Mouse (Mus musculus): ENCODE results near the gene Grin1. TPM values are rescaled to one million over a fixed set of nuclear protein-coding genes. Genes with fewer than 3 reads are reported as not detected.

The Grin1 gene
- polyA plus RNA-seq, 1 experiment from 2014 or later: 21.5 TPM

Other genes with a start within 250 kb of the Grin1 start
- gene Entpd8, start 238.9 kb downstream of the Grin1 start, polyA plus RNA-seq (2015; fragmentation: Nextera tagmentation; extraction: Ambion mirVana): not detected in 2 replicates
- gene Noxa1, start 224.0 kb downstream of the Grin1 start, polyA plus RNA-seq (2015; fragmentation: Nextera tagmentation; extraction: Ambion mirVana): not detected in 2 replicates
- 25.2 and 27.5 TPM in 2 replicates for gene Nrarp, start 138.4 kb downstream of the Grin1 start, polyA plus RNA-seq (2015; fragmentation: Nextera tagmentation; extraction: Ambion mirVana)
- 1.3 and 1.6 TPM in 2 replicates for gene Tor4a, start 122.3 kb downstream of the Grin1 start, polyA plus RNA-seq (2015; fragmentation: Nextera tagmentation; extraction: Ambion mirVana)
- 96.7 and 102 TPM in 2 replicates for gene Nelfb, start 107.7 kb downstream of the Grin1 start, polyA plus RNA-seq (2015; fragmentation: Nextera tagmentation; extraction: Ambion mirVana)
- not detected in 2 replicates for gene Stpg3, start 104.5 kb downstream of the Grin1 start, polyA plus RNA-seq (2015; fragmentation: Nextera tagmentation; extraction: Ambion mirVana)
- gene Fam166a, start 100.4 kb downstream of the Grin1 start, polyA plus RNA-seq (2015; fragmentation: Nextera tagmentation; extraction: Ambion mirVana): 1.2 TPM in 1 of 2 replicates, not detected in the other
- 399 and 409 TPM in 2 replicates for gene Tubb4b, start 94.5 kb downstream of the Grin1 start, polyA plus RNA-seq (2015; fragmentation: Nextera tagmentation; extraction: Ambion mirVana)
- not detected in 2 replicates for gene Slc34a3, start 84.8 kb downstream of the Grin1 start, polyA plus RNA-seq (2015; fragmentation: Nextera tagmentation; extraction: Ambion mirVana)
- gene Rnf224, start 82.4 kb downstream of the Grin1 start, polyA plus RNA-seq (2015; fragmentation: Nextera tagmentation; extraction: Ambion mirVana): not detected in 2 replicates
- gene Rnf208, start 76.9 kb downstream of the Grin1 start, polyA plus RNA-seq (2015; fragmentation: Nextera tagmentation; extraction: Ambion mirVana): 79.1 and 80.4 TPM in 2 replicates
- 0.20 TPM in 1 of 2 replicates, not detected in the other for gene Cysrt1, start 76.7 kb downstream of the Grin1 start, polyA plus RNA-seq (2015; fragmentation: Nextera tagmentation; extraction: Ambion mirVana)
- 6.5 and 6.8 TPM in 2 replicates for gene AL732309.1, start 72.3 kb downstream of the Grin1 start, polyA plus RNA-seq (2015; fragmentation: Nextera tagmentation; extraction: Ambion mirVana)
- gene Tmem203, start 63.7 kb downstream of the Grin1 start, polyA plus RNA-seq (2015; fragmentation: Nextera tagmentation; extraction: Ambion mirVana): 16.4 and 19.7 TPM in 2 replicates
- 15.6 and 16.5 TPM in 2 replicates for gene Tprn, start 56.6 kb downstream of the Grin1 start, polyA plus RNA-seq (2015; fragmentation: Nextera tagmentation; extraction: Ambion mirVana)
- gene Ssna1, start 46.7 kb downstream of the Grin1 start, polyA plus RNA-seq (2015; fragmentation: Nextera tagmentation; extraction: Ambion mirVana): 209 and 225 TPM in 2 replicates
- 148 and 150 TPM in 2 replicates for gene Anapc2, start 46.7 kb downstream of the Grin1 start, polyA plus RNA-seq (2015; fragmentation: Nextera tagmentation; extraction: Ambion mirVana)
- not detected in 2 replicates for gene Tmem210, start 31.0 kb downstream of the Grin1 start, polyA plus RNA-seq (2015; fragmentation: Nextera tagmentation; extraction: Ambion mirVana)
- not detected in 2 replicates for gene Lrrc26, start 29.3 kb downstream of the Grin1 start, polyA plus RNA-seq (2015; fragmentation: Nextera tagmentation; extraction: Ambion mirVana)
- 52.6 and 61.1 TPM in 2 replicates for gene Man1b1, start 13.2 kb upstream of the Grin1 start, polyA plus RNA-seq (2015; fragmentation: Nextera tagmentation; extraction: Ambion mirVana)
- gene Dpp7, start 37.2 kb upstream of the Grin1 start, polyA plus RNA-seq (2015; fragmentation: Nextera tagmentation; extraction: Ambion mirVana): 25.5 and 29.3 TPM in 2 replicates
- gene Uap1l1, start 46.5 kb upstream of the Grin1 start, polyA plus RNA-seq (2015; fragmentation: Nextera tagmentation; extraction: Ambion mirVana): 4.1 and 5.1 TPM in 2 replicates
- 31.9 and 32.6 TPM in 2 replicates for gene Sapcd2, start 53.1 kb upstream of the Grin1 start, polyA plus RNA-seq (2015; fragmentation: Nextera tagmentation; extraction: Ambion mirVana)
- 3.6 and 4.8 TPM in 2 replicates for gene Entpd2, start 76.7 kb upstream of the Grin1 start, polyA plus RNA-seq (2015; fragmentation: Nextera tagmentation; extraction: Ambion mirVana)
- 406 and 408 TPM in 2 replicates for gene Npdc1, start 80.2 kb upstream of the Grin1 start, polyA plus RNA-seq (2015; fragmentation: Nextera tagmentation; extraction: Ambion mirVana)
- 0.20 TPM in 1 of 2 replicates, not detected in the other for gene Fut7, start 104.1 kb upstream of the Grin1 start, polyA plus RNA-seq (2015; fragmentation: Nextera tagmentation; extraction: Ambion mirVana)
- 11.6 and 14.1 TPM in 2 replicates for gene Abca2, start 109.5 kb upstream of the Grin1 start, polyA plus RNA-seq (2015; fragmentation: Nextera tagmentation; extraction: Ambion mirVana)
- gene Clic3, start 137.7 kb upstream of the Grin1 start, polyA plus RNA-seq (2015; fragmentation: Nextera tagmentation; extraction: Ambion mirVana): 3.3 and 3.4 TPM in 2 replicates
- gene Paxx, start 141.9 kb upstream of the Grin1 start, polyA plus RNA-seq (2015; fragmentation: Nextera tagmentation; extraction: Ambion mirVana): 100 and 101 TPM in 2 replicates
- 112 and 123 TPM in 2 replicates for gene Ptgds, start 150.9 kb upstream of the Grin1 start, polyA plus RNA-seq (2015; fragmentation: Nextera tagmentation; extraction: Ambion mirVana)
- gene Lcn12, start 174.7 kb upstream of the Grin1 start, polyA plus RNA-seq (2015; fragmentation: Nextera tagmentation; extraction: Ambion mirVana): not detected in 2 replicates
- gene Fbxw5, start 181.6 kb upstream of the Grin1 start, polyA plus RNA-seq (2015; fragmentation: Nextera tagmentation; extraction: Ambion mirVana): 128 and 130 TPM in 2 replicates
- 3.4 and 4.7 TPM in 2 replicates for gene C8g, start 182.5 kb upstream of the Grin1 start, polyA plus RNA-seq (2015; fragmentation: Nextera tagmentation; extraction: Ambion mirVana)
- gene Traf2, start 227.8 kb upstream of the Grin1 start, polyA plus RNA-seq (2015; fragmentation: Nextera tagmentation; extraction: Ambion mirVana): 28.2 and 28.6 TPM in 2 replicates
- 368 and 393 TPM in 2 replicates for gene Edf1, start 238.7 kb upstream of the Grin1 start, polyA plus RNA-seq (2015; fragmentation: Nextera tagmentation; extraction: Ambion mirVana)

Data from forebrain, embryonic 15.5 days (tissue).